Mouse (Mus musculus): ENCODE measurements around the gene Igsf21. TPM values are rescaled to one million over a fixed set of nuclear protein-coding genes. Genes with fewer than 3 reads are reported as not detected.

Igsf21 gene
- total and polyA plus RNA-seq, 2 experiments from 2014 or later, result 125 to 176 TPM

GRCm38 (mm10) chr4:140243231-140243630 lies 3.4 kb downstream of the Igsf21 start:
- ATAC-seq (no peak), DNase-seq (ENCODE audit: low spot score) (no peak)
- no peaks in the 10 kb centered on the region; the same call in 1 of the 2 replicates for H3K27me3 ChIP-seq (ENCODE audit: insufficient read depth, low read length)
- H3K4me3 ChIP-seq (ENCODE audit: low read length), result peak overlapping the region; percentile 74
- H3K36me3 ChIP-seq (ENCODE audit: insufficient read depth, low read length), result no peaks in the 10 kb centered on the region
- H3K9ac ChIP-seq (replicated peaks; ENCODE audit: low read length), result no peak overlapping the region; the same call in 1 of the 2 replicates
- no peak for TF ChIP-seq CTCF (IDR thresholded peaks at IDR 0.05; ENCODE audit: low read depth)
- H3K4me1 ChIP-seq (ENCODE audit: insufficient read depth, low read length), result peaks cover 11% of the 10 kb centered on the region
- 22% methylated on average over 16 of the region's 16 CpGs for WGBS
- no peak overlapping the region for H3K27ac ChIP-seq
- H3K4me2 ChIP-seq (ENCODE audit: low read depth, low read length), result peak overlapping the region; percentile 72
- no peaks in the 10 kb centered on the region for H3K9me3 ChIP-seq (ENCODE audit: low read length)

DNA sequence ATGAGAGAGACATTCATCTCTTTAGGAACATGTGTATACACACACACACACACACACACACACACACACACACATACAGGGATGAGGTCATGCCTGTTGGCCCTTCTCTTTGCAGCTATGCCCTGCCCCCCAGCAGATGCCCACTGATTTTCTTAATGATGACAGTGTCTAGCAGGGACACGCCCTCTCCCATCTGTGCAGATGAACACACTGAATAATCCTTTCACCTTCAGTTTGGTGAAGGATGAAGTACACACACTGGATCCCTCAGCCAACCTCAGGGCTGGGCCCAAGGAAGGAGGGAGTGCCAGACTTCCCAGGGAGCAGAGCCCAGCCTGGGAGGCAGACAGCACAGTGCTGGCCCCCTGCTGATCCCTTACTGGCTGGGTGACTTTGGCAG lies 4.3 kb downstream of the Igsf21 start:
- DNase-seq (ENCODE audit: low spot score) (peak; percentile 63), ATAC-seq (no peak)
- no peak overlapping the region for H3K4me3 ChIP-seq (ENCODE audit: low read length)
- H3K9ac ChIP-seq (replicated peaks; ENCODE audit: low read length), result no peak overlapping the region
- H3K36me3 ChIP-seq (ENCODE audit: insufficient read depth, low read length), result no peaks in the 10 kb centered on the region
- H3K9me3 ChIP-seq (ENCODE audit: low read length), result no peaks in the 10 kb centered on the region
- peaks cover 13% of the 10 kb centered on the region for H3K4me1 ChIP-seq (ENCODE audit: insufficient read depth, low read length)
- H3K4me2 ChIP-seq (ENCODE audit: low read depth, low read length), result no peak overlapping the region
- H3K27me3 ChIP-seq (ENCODE audit: insufficient read depth, low read length), result no peaks in the 10 kb centered on the region
- no peak for TF ChIP-seq CTCF (IDR thresholded peaks at IDR 0.05; ENCODE audit: low read depth)
- H3K27ac ChIP-seq, result no peak overlapping the region
- WGBS, result 56% methylated on average over 1 of the region's 1 CpGs

DNA sequence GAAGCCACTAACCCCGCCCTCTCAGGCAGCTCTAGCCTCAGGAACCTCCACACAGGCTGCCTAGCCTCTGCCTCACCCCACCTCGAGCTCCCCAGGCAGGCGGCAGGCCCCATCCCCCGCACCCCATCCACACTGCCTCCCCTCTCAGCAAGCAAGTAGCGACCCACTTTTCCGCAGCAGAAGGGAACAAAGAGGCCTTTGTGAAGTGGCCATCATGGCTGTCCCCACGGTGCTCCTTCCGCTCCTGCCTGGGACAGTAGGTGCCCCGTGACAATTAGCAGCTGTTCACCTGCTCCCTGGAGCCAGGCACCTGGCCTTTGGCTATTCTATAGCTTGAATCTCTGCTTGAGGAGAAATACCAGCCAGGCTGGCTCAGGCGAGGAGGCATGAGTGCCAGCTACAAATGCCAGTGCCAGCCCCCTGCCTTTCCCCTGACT lies 9.3 kb downstream of the Igsf21 start:
- H3K4me1 ChIP-seq (ENCODE audit: insufficient read depth, low read length), result peaks cover 11% of the 10 kb centered on the region
- H3K9ac ChIP-seq (replicated peaks; ENCODE audit: low read length), result no peak overlapping the region
- no peak for TF ChIP-seq CTCF (IDR thresholded peaks at IDR 0.05; ENCODE audit: low read depth)
- no peaks in the 10 kb centered on the region for H3K27me3 ChIP-seq (ENCODE audit: insufficient read depth, low read length)
- H3K4me3 ChIP-seq (ENCODE audit: low read length), result no peak overlapping the region
- no peak overlapping the region for H3K4me2 ChIP-seq (ENCODE audit: low read depth, low read length)
- peak; percentile 64; the same call in 1 of the 2 replicates for ATAC-seq
- no peaks in the 10 kb centered on the region for H3K9me3 ChIP-seq (ENCODE audit: low read length)
- DNase-seq (ENCODE audit: low spot score), result peak; percentile 52
- WGBS, result 22% methylated on average over 10 of the region's 10 CpGs
- H3K36me3 ChIP-seq (ENCODE audit: insufficient read depth, low read length), result no peaks in the 10 kb centered on the region
- H3K27ac ChIP-seq, result peak overlapping the region; percentile 22

GRCm38 (mm10) chr4:140235361-140236153 lies 11.0 kb downstream of the Igsf21 start:
- no peak for TF ChIP-seq CTCF (IDR thresholded peaks at IDR 0.05; ENCODE audit: low read depth)
- H3K4me3 ChIP-seq (ENCODE audit: low read length), result no peak overlapping the region
- H3K4me1 ChIP-seq (ENCODE audit: insufficient read depth, low read length), result peaks cover 11% of the 10 kb centered on the region
- H3K9me3 ChIP-seq (ENCODE audit: low read length), result no peaks in the 10 kb centered on the region
- no peak for DNase-seq (ENCODE audit: low spot score)
- H3K27me3 ChIP-seq (ENCODE audit: insufficient read depth, low read length), result no peaks in the 10 kb centered on the region
- WGBS, result 45% methylated on average over 9 of the region's 9 CpGs
- ATAC-seq, result peak; percentile 11; the same call in 1 of the 2 replicates
- no peak overlapping the region for H3K27ac ChIP-seq
- H3K4me2 ChIP-seq (ENCODE audit: low read depth, low read length), result 0 out of 2 replicates have a peak overlapping the region, but pooled peaks have one; percentile 10
- no peaks in the 10 kb centered on the region for H3K36me3 ChIP-seq (ENCODE audit: insufficient read depth, low read length)
- H3K9ac ChIP-seq (replicated peaks; ENCODE audit: low read length), result no peak overlapping the region

GRCm38 (mm10) chr4:140234412-140235205 lies 12.0 kb downstream of the Igsf21 start:
- no peaks in the 10 kb centered on the region for H3K9me3 ChIP-seq (ENCODE audit: low read length)
- 48% methylated on average over 18 of the region's 18 CpGs for WGBS
- H3K27ac ChIP-seq, result no peak overlapping the region
- no peak overlapping the region for H3K4me3 ChIP-seq (ENCODE audit: low read length)
- DNase-seq (ENCODE audit: low spot score) (peak; percentile 26), ATAC-seq (no peak)
- H3K4me2 ChIP-seq (ENCODE audit: low read depth, low read length), result no peak overlapping the region
- no peaks in the 10 kb centered on the region for H3K27me3 ChIP-seq (ENCODE audit: insufficient read depth, low read length)
- TF ChIP-seq CTCF (IDR thresholded peaks at IDR 0.05; ENCODE audit: low read depth), result no peak
- H3K36me3 ChIP-seq (ENCODE audit: insufficient read depth, low read length), result no peaks in the 10 kb centered on the region
- H3K4me1 ChIP-seq (ENCODE audit: insufficient read depth, low read length), result peaks cover 11% of the 10 kb centered on the region
- H3K9ac ChIP-seq (replicated peaks; ENCODE audit: low read length), result no peak overlapping the region

DNA sequence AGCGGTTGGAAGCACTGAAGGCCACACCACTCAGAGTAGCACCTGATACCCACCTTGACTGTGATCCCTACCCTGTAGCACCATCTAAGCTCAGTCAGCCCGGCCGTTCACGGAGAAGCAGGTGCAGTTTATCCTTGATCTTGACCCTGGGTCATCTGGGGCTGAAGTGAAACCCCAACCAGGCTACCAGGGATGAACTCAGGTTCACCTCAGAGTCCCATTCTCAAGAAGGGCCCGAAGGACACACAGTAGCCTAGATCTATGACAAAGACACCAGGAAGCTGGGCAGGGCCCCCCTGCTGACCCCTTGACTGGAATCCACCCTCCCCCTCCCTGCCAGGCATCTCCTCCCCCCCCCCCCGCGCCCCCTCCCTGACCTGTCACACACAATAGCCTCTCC lies 18.7 kb downstream of the Igsf21 start:
- 59% methylated on average over 6 of the region's 7 CpGs for WGBS
- H3K27me3 ChIP-seq (ENCODE audit: insufficient read depth, low read length), result no peaks in the 10 kb centered on the region
- no peaks in the 10 kb centered on the region for H3K36me3 ChIP-seq (ENCODE audit: insufficient read depth, low read length)
- H3K4me2 ChIP-seq (ENCODE audit: low read depth, low read length), result no peak overlapping the region
- no peak overlapping the region for H3K9ac ChIP-seq (replicated peaks; ENCODE audit: low read length)
- ATAC-seq (no peak), DNase-seq (ENCODE audit: low spot score) (no peak)
- no peaks in the 10 kb centered on the region for H3K9me3 ChIP-seq (ENCODE audit: low read length)
- H3K27ac ChIP-seq, result no peak overlapping the region
- no peaks in the 10 kb centered on the region; the same call in 1 of the 2 replicates for H3K4me1 ChIP-seq (ENCODE audit: insufficient read depth, low read length)
- no peak overlapping the region for H3K4me3 ChIP-seq (ENCODE audit: low read length)
- TF ChIP-seq CTCF (IDR thresholded peaks at IDR 0.05; ENCODE audit: low read depth), result no peak

Data from hindbrain, postnatal 0 days (tissue).